Mouse (Mus musculus): ENCODE measurements around the gene Txlna. TPM values are rescaled to one million over a fixed set of nuclear protein-coding genes. Genes with fewer than 3 reads are reported as not detected.

Gene Txlna
- polyA plus RNA-seq (2016; fragmentation: Nextera tagmentation; extraction: Ambion mirVana) = 90.1 and 108 TPM in 2 replicates

GRCm38 (mm10) chr4:129640638-129641467 is at the start of gene Txlna:
Gene Txlna (minus strand): TSS chr4:129641065.
- H3K4me3 ChIP-seq = peak within 1 kb of the TSS; percentile 70
- under 1% methylated on average over 60 of the region's 60 CpGs for WGBS
- no peaks in the 10 kb centered on the region for H3K27me3 ChIP-seq (ENCODE audit: insufficient read depth, poor library complexity, severe bottlenecking)
- peaks cover 55% of the 10 kb centered on the region for H3K36me3 ChIP-seq
- H3K9me3 ChIP-seq = no peaks in the 10 kb centered on the region
- peaks cover 30% of the 10 kb centered on the region for H3K4me1 ChIP-seq (replicated peaks)
- DNase-seq (ENCODE audit: low spot score) = peak; percentile 98
- H3K27ac ChIP-seq = peak within 1 kb of the TSS; percentile 94

GRCm38 (mm10) chr4:129684531-129684930 is 43.7 kb upstream of the Txlna start:
- Histone ChIP-seq H3K27ac (no peak overlapping the region), H3K4me1 (replicated peaks) (no peaks in the 10 kb centered on the region), H3K9me3 (no peaks in the 10 kb centered on the region), H3K27me3 (ENCODE audit: insufficient read depth, poor library complexity, severe bottlenecking) (no peaks in the 10 kb centered on the region), H3K36me3 (peaks cover 97% of the 10 kb centered on the region), H3K4me3 (no peak overlapping the region)
- no peak for DNase-seq (ENCODE audit: low spot score)
- WGBS = 96% methylated on average over 6 of the region's 6 CpGs

- no peaks in the 10 kb centered on the region for H3K4me1 ChIP-seq (replicated peaks)
- H3K36me3 ChIP-seq = peaks cover 95% of the 10 kb centered on the region
- 89% methylated on average over 11 of the region's 11 CpGs for WGBS
- H3K27me3 ChIP-seq (ENCODE audit: insufficient read depth, poor library complexity, severe bottlenecking) = no peaks in the 10 kb centered on the region
- no peak overlapping the region for H3K4me3 ChIP-seq
- H3K9me3 ChIP-seq = no peaks in the 10 kb centered on the region
- no peak overlapping the region for H3K27ac ChIP-seq
- DNase-seq (ENCODE audit: low spot score) = no peak
These were observed 43.1 kb upstream of the Txlna start for GRCm38 (mm10) chr4:129683901-129684493.

- no peak for DNase-seq (ENCODE audit: low spot score)
- Histone ChIP-seq H3K27me3 (ENCODE audit: insufficient read depth, poor library complexity, severe bottlenecking) (no peaks in the 10 kb centered on the region), H3K9me3 (no peaks in the 10 kb centered on the region), H3K4me1 (replicated peaks) (no peaks in the 10 kb centered on the region), H3K4me3 (no peak overlapping the region), H3K36me3 (peaks cover 96% of the 10 kb centered on the region), H3K27ac (no peak overlapping the region)
- 94% methylated on average over 11 of the region's 11 CpGs for WGBS
These were observed 41.0 kb upstream of the Txlna start for GRCm38 (mm10) chr4:129681837-129682236.

- H3K4me3 ChIP-seq = peak overlapping the region; percentile 89
- H3K4me1 ChIP-seq (replicated peaks) = peaks cover 23% of the 10 kb centered on the region
- WGBS = 10% methylated on average over 10 of the region's 10 CpGs
- no peaks in the 10 kb centered on the region for H3K27me3 ChIP-seq (ENCODE audit: insufficient read depth, poor library complexity, severe bottlenecking)
- DNase-seq (ENCODE audit: low spot score) = no peak
- H3K36me3 ChIP-seq = peaks cover 45% of the 10 kb centered on the region
- no peaks in the 10 kb centered on the region for H3K9me3 ChIP-seq
- peak overlapping the region; percentile 94 for H3K27ac ChIP-seq
These were observed 32.1 kb upstream of the Txlna start for GRCm38 (mm10) chr4:129672878-129673449.

GRCm38 (mm10) chr4:129672083-129672877 is 31.4 kb upstream of the Txlna start, which contains the start of gene Kpna6:
Gene Kpna6 (minus strand): TSS chr4:129672767.
- H3K27me3 ChIP-seq (ENCODE audit: insufficient read depth, poor library complexity, severe bottlenecking) = no peaks in the 10 kb centered on the region
- H3K9me3 ChIP-seq = no peaks in the 10 kb centered on the region
- peak within 1 kb of the TSS; percentile 89 for H3K4me3 ChIP-seq
- WGBS = under 1% methylated on average over 65 of the region's 65 CpGs
- H3K36me3 ChIP-seq = peaks cover 41% of the 10 kb centered on the region
- peaks cover 23% of the 10 kb centered on the region for H3K4me1 ChIP-seq (replicated peaks)
- H3K27ac ChIP-seq = peak within 1 kb of the TSS; percentile 94
- DNase-seq (ENCODE audit: low spot score) = peak; percentile 92

- peaks cover 23% of the 10 kb centered on the region for H3K4me1 ChIP-seq (replicated peaks)
- peak overlapping the region; percentile 94 for H3K27ac ChIP-seq
- no peaks in the 10 kb centered on the region for H3K9me3 ChIP-seq
- H3K36me3 ChIP-seq = peaks cover 41% of the 10 kb centered on the region
- peak overlapping the region; percentile 89 for H3K4me3 ChIP-seq
- DNase-seq (ENCODE audit: low spot score) = peak; percentile 42
- 11% methylated on average over 12 of the region's 12 CpGs for WGBS
- H3K27me3 ChIP-seq (ENCODE audit: insufficient read depth, poor library complexity, severe bottlenecking) = no peaks in the 10 kb centered on the region
These were observed 30.7 kb upstream of the Txlna start for GRCm38 (mm10) chr4:129671491-129672082.

GRCm38 (mm10) chr4:129662255-129662813 is 21.5 kb upstream of the Txlna start:
- Histone ChIP-seq H3K9me3 (no peaks in the 10 kb centered on the region), H3K27me3 (ENCODE audit: insufficient read depth, poor library complexity, severe bottlenecking) (no peaks in the 10 kb centered on the region), H3K27ac (no peak overlapping the region), H3K4me3 (no peak overlapping the region), H3K36me3 (peaks cover 78% of the 10 kb centered on the region), H3K4me1 (replicated peaks) (no peaks in the 10 kb centered on the region)
- 88% methylated on average over 3 of the region's 3 CpGs for WGBS
- no peak for DNase-seq (ENCODE audit: low spot score)

- Histone ChIP-seq H3K9me3 (no peaks in the 10 kb centered on the region), H3K27me3 (ENCODE audit: insufficient read depth, poor library complexity, severe bottlenecking) (no peaks in the 10 kb centered on the region), H3K4me1 (replicated peaks) (no peaks in the 10 kb centered on the region), H3K36me3 (peaks cover 78% of the 10 kb centered on the region), H3K4me3 (no peak overlapping the region), H3K27ac (no peak overlapping the region)
- DNase-seq (ENCODE audit: low spot score) = no peak
- WGBS = 98% methylated on average over 3 of the region's 3 CpGs
These were observed 20.7 kb upstream of the Txlna start for GRCm38 (mm10) chr4:129661584-129661983.

GRCm38 (mm10) chr4:129654770-129655169 is 13.9 kb upstream of the Txlna start:
- Histone ChIP-seq H3K27ac (no peak overlapping the region), H3K4me3 (no peak overlapping the region), H3K27me3 (ENCODE audit: insufficient read depth, poor library complexity, severe bottlenecking) (no peaks in the 10 kb centered on the region), H3K9me3 (no peaks in the 10 kb centered on the region), H3K36me3 (peaks cover 98% of the 10 kb centered on the region), H3K4me1 (replicated peaks) (no peaks in the 10 kb centered on the region)
- 93% methylated on average over 14 of the region's 14 CpGs for WGBS
- no peak for DNase-seq (ENCODE audit: low spot score)

GRCm38 (mm10) chr4:129650359-129650758 is 9.5 kb upstream of the Txlna start:
- Histone ChIP-seq H3K27me3 (ENCODE audit: insufficient read depth, poor library complexity, severe bottlenecking) (no peaks in the 10 kb centered on the region), H3K4me3 (no peak overlapping the region), H3K9me3 (no peaks in the 10 kb centered on the region), H3K27ac (no peak overlapping the region), H3K4me1 (replicated peaks) (no peaks in the 10 kb centered on the region), H3K36me3 (peaks cover 98% of the 10 kb centered on the region)
- WGBS = 95% methylated on average over 8 of the region's 8 CpGs
- DNase-seq (ENCODE audit: low spot score) = no peak

GRCm38 (mm10) chr4:129648656-129649055 is 7.8 kb upstream of the Txlna start:
- no peak overlapping the region for H3K4me3 ChIP-seq
- no peaks in the 10 kb centered on the region for H3K27me3 ChIP-seq (ENCODE audit: insufficient read depth, poor library complexity, severe bottlenecking)
- no peaks in the 10 kb centered on the region for H3K9me3 ChIP-seq
- WGBS = 89% methylated on average over 1 of the region's 1 CpGs
- no peak overlapping the region for H3K27ac ChIP-seq
- no peak for DNase-seq (ENCODE audit: low spot score)
- peaks cover 94% of the 10 kb centered on the region for H3K36me3 ChIP-seq
- no peaks in the 10 kb centered on the region for H3K4me1 ChIP-seq (replicated peaks)

Data from hindbrain, embryonic 10.5 days (tissue).